Mouse (Mus musculus) gastrocnemius, postnatal 14 days (tissue): Measurements from ENCODE around the gene Ndufb4. TPM values are rescaled to one million over a fixed set of nuclear protein-coding genes. Genes with fewer than 3 reads are reported as not detected.

Experiments used
- DNase-seq: peaks from one replicate; pipeline ENCODE4 v3.0.0; 2021; ENCODE audit warnings: mixed read lengths
- intact Hi-C: fragments of 180-260 bp; cut with DNase I; formaldehyde crosslinking; loops from one replicate; pipeline ENCODE4 v1.15.1; 2025; ENCODE audit warnings: low total_unique reads
- total RNA-seq, 2 experiments: library from RNA; stranded (reverse); gene quantifications; 2 replicates each; pipeline ENCODE4 v1.2.3; 2021

Ndufb4 gene
- total RNA-seq, 2 experiments from 2014 or later, result 142 to 157 TPM

- peak; percentile 82 for DNase-seq
- intact Hi-C loops, result loop anchor here (10.0 kb wide), 1 partner anchor 388 kb away; no protein-coding TSS in a partner anchor
These were observed 28.2 kb upstream of the Ndufb4 start for GRCm38 (mm10) chr16:37682309-37682975.

GRCm38 (mm10) chr16:37680831-37681230 is 26.6 kb upstream of the Ndufb4 start:
- intact Hi-C loops, result loop anchor here (10.0 kb wide), 1 partner anchor 386 kb away; no protein-coding TSS in a partner anchor
- DNase-seq, result no peak

- DNase-seq, result no peak
- intact Hi-C loops, result loop anchor here (10.0 kb wide), 1 partner anchor 385 kb away; no protein-coding TSS in a partner anchor
These were observed 26.0 kb upstream of the Ndufb4 start for GRCm38 (mm10) chr16:37680216-37680615.

DNA sequence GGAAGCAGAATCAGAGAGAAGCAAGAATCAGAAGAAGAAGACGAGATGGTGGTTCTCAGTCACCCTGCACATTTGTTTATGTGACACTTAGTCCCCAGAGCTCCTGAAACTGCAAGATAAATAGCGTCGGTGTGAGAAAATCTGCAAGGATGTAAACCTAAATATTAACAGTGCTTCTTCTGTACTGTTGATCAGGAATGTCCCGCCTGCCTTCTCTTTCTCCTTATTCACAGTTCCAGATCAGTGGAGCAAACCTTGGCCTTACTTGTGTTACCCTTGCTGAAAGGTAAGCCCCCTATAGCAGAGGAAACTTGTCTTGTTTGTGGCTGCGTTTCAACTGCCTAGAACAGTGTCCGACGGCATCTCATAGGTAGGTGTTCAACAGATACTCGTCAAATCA is 23.3 kb upstream of the Ndufb4 start:
- intact Hi-C loops, result no loop called here
- DNase-seq, result no peak

DNA sequence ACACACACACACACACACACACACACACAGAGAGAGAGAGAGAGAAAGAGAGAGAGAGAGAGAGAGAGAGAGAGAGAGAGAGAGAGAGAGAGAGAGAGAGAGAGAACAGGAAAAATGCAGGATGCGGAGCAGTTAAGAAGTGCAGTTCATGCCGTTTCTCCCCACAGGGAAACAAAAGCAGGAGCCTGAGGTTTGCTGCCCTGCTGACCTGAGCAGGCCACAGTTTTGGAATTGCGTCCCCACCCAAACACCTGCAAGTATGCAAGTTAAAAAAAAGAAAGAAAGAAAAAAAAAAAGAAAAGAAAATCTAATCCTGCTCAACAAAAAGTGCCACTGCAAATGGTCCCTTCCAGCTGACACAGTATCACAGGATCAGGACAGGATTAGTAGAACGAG is 22.4 kb upstream of the Ndufb4 start:
- DNase-seq, result no peak
- intact Hi-C loops, result no loop called here

DNA sequence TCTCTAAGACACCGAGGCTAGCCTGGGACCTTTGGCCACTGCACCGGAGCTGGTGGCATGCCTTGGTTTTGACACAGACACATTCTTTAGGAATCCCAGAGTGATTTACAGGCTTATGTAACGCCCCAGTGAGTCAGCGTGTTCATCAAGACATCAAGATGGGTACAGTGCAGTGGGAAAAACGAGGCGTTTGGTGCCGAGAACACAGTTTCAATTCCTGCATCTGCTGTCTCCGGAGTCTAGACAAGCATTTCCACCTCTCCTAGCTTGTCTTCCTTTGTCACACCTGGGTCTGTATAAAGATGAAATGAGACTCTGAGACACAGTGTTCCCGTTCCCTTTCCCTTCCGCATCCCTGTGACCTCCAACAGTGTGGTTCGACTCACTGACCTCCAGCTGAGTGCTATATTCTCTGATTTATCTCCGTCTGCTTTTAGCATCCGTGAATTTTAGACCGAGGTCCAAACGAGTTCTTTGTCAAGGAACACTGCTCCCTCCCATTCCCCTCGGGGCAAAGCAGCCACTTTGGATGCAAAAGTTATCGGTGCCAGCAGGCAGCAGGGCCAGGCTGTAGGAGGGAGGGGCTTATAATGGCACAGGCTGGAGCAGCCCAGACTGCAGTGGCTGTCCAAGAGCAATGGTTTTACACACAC is 21.9 kb upstream of the Ndufb4 start:
- DNase-seq, result no peak
- intact Hi-C loops, result no loop called here

GRCm38 (mm10) chr16:37675326-37675725 is 21.1 kb upstream of the Ndufb4 start:
- intact Hi-C loops, result no loop called here
- no peak for DNase-seq

- intact Hi-C loops, result no loop called here
- no peak for DNase-seq
These were observed 16.5 kb upstream of the Ndufb4 start for GRCm38 (mm10) chr16:37670666-37671283.

DNA sequence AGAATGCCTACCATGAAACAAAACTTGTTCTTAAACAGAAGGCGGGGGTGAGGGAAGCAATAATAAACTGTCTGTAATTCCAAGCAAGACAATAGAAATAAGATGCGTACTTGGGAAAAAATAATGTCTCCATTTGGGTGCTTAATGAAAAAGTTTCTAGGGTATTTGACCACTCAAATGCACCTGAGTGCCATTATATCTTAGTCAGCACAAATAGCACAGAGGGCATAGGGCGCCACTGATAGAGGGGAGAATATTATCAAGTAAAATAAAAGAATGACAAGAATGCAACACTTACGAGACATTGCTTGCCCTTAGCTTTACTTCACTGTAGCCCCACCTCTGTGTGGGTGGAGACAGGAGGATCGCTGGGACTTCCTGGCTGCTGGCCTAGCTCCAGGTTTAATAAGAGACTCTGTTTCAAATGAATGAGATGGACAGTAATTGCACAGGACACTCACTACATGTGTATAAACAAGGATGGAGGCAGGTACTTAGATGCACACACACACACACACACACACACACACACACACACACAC is 11.2 kb upstream of the Ndufb4 start:
- intact Hi-C loops, result no loop called here
- no peak for DNase-seq

GRCm38 (mm10) chr16:37663643-37664459 is 9.6 kb upstream of the Ndufb4 start:
- no peak for DNase-seq
- intact Hi-C loops, result no loop called here

DNA sequence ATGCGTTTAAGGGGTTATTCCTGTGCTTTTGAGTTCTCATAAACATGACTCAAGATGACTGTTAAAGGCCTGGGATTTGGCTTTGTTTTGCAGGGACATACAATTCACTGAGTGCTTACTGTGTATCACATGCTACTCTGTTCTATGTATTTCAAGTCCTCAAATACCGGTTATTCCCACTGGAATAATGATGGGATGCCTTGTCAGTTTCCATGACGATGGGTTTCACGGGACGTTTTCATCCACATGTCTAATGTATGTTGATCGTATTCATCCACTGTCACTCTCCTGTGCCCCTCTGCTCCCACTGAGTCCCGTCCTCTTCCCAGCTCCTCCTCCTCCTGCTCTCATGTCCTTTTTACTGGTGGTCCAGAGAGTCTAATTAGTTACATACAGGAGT is 2.5 kb upstream of the Ndufb4 start:
- no peak for DNase-seq
- intact Hi-C loops, result no loop called here

- no peak for DNase-seq
- intact Hi-C loops, result no loop called here
These were observed 1.6 kb upstream of the Ndufb4 start for GRCm38 (mm10) chr16:37655756-37656347.

GRCm38 (mm10) chr16:37654831-37655455 is 690 bp upstream of the Ndufb4 start:
- DNase-seq, result no peak
- intact Hi-C loops, result no loop called here

DNA sequence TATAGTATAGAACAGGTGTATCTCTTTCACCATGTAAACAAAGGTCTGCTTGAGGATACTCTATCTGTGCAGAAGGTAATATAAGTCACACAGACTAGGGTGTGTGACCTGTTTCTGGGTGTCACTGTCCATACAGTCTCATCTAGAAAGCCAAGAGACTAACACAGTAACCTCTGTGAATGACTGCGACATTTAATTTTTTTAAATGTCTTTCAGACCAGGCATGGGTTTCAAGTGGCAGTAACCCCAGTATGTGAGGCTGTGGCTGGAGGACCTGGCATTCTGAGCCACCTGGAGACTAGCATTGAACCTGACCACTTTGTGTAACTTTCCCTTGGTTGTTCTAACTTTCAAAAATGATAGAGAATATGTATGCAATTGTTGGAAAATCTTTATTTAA is 1.2 kb downstream of the Ndufb4 start:
- intact Hi-C loops, result no loop called here
- DNase-seq, result no peak

GRCm38 (mm10) chr16:37652654-37653053 is 1.6 kb downstream of the Ndufb4 start:
- intact Hi-C loops, result no loop called here
- DNase-seq, result no peak

- intact Hi-C loops, result no loop called here
- DNase-seq, result no peak
These were observed 2.8 kb downstream of the Ndufb4 start for GRCm38 (mm10) chr16:37651467-37651866.

- intact Hi-C loops, result no loop called here
- no peak for DNase-seq
These were observed 5.2 kb downstream of the Ndufb4 start for GRCm38 (mm10) chr16:37649068-37649467.

GRCm38 (mm10) chr16:37647936-37648335 is 6.3 kb downstream of the Ndufb4 start:
- intact Hi-C loops, result no loop called here
- DNase-seq, result no peak

DNA sequence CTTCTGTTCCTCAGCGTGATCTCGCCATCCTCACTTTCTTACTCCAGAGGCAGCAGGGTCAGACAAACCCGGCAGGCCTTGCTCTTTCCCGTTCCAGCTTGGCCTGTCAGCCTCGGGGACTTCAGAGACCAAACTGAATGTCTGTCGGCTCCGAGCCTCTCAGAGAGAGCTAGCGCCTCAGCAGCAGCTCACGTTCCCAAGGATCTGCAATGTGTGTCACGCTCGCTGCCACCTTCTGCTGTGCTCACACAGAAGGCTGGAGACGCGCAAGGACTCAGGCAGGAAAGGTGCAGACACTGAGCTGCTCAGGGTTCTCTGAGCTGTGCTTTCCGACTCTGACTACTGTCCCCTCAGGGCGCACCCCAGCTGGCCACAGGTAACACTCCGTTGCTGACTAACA is 7.2 kb downstream of the Ndufb4 start:
- intact Hi-C loops, result no loop called here
- DNase-seq, result no peak
